Mouse (Mus musculus) ES-Bruce4 (cell line): ENCODE measurements around the gene Gatad2b. TPM values are rescaled to one million over a fixed set of nuclear protein-coding genes. Genes with fewer than 3 reads are reported as not detected.
A peak's percentile ranks its signal among the peaks of the same experiment; 100 is the strongest.

Experiments used
- H3K27ac ChIP-seq: 2 replicates; pipeline ENCODE4 v1.5.1; 2012; ENCODE audit warnings: low read length, inconsistent platforms; ENCODE audit not compliant: insufficient read depth
- H3K27me3 ChIP-seq: 2 replicates; pipeline ENCODE4 v1.6.1; 2012; ENCODE audit warnings: mild to moderate bottlenecking, low read length, inconsistent platforms; ENCODE audit not compliant: control insufficient read depth, poor library complexity, insufficient read depth, severe bottlenecking
- H3K36me3 ChIP-seq: 2 replicates; pipeline ENCODE4 v1.6.1; 2012; ENCODE audit warnings: inconsistent platforms, mild to moderate bottlenecking, low read length, moderate library complexity; ENCODE audit not compliant: control insufficient read depth, poor library complexity, insufficient read depth, severe bottlenecking
- H3K4me1 ChIP-seq: one replicate; pipeline ENCODE4 v1.8.1; 2011; ENCODE audit warnings: low read length; ENCODE audit not compliant: control insufficient read depth, insufficient read depth
- H3K4me3 ChIP-seq: 2 replicates; pipeline ENCODE4 v1.5.1; 2011; ENCODE audit warnings: low read depth, mild to moderate bottlenecking, low read length
- H3K9ac ChIP-seq: 2 replicates; pipeline ENCODE4 v1.6.1; 2012; ENCODE audit warnings: low read depth, mild to moderate bottlenecking, inconsistent platforms; ENCODE audit not compliant: poor library complexity, severe bottlenecking
- H3K9me3 ChIP-seq: replicated peaks from 2 replicates; pipeline ENCODE4 v1.6.1; 2012; ENCODE audit warnings: mild to moderate bottlenecking, low read length, inconsistent platforms; ENCODE audit not compliant: control insufficient read depth, poor library complexity, insufficient read depth, severe bottlenecking
- CTCF ChIP-seq: IDR thresholded peaks from one replicate; pipeline ENCODE4 v1.8.1; 2011; ENCODE audit warnings: low read depth, low read length
- EP300 ChIP-seq: IDR thresholded peaks from 2 replicates; pipeline ENCODE4 v1.6.1; 2011; ENCODE audit warnings: low read depth, low read length; ENCODE audit not compliant: insufficient read depth
- POLR2A ChIP-seq: IDR thresholded peaks from one replicate; pipeline ENCODE4 v1.8.1; 2011; ENCODE audit warnings: low read length; ENCODE audit not compliant: insufficient read depth
- polyA plus RNA-seq: library from polyadenylated mRNA; stranded (reverse); fragments of >200 nt; gene quantifications from 2 replicates; pipeline ENCODE4 v1.2.4, GENCODE M21; 2011; ENCODE audit warnings: low read depth; ENCODE audit not compliant: missing spikeins, insufficient read depth, insufficient read length

The Gatad2b gene
- polyA plus RNA-seq, 1 experiment = 66.1 TPM

DNA sequence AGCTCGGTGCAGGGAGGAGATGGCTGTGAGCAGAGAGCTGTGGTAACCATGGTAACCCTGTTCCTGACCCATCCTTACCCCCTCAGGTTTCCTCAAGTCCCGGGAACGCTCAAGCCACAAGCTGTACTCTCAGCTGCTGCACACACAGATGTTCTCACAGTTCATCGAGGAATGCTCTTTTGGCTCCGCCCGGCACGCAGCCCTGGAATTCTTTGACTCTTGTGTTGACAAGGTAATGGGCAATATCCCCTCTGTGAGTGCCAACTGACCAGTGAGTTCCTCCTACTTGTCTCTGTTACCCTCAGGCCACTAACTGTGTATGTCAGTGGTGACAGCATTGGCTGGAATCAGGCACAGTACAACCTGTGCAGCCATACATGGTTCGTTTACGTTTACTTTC is 20.8 kb upstream of the Gatad2b start:
- Histone ChIP-seq H3K27ac (no peak overlapping the region), H3K4me1 (no peaks in the 10 kb centered on the region), H3K9ac (no peak overlapping the region), H3K4me3 (no peak overlapping the region), H3K9me3 (no peaks in the 10 kb centered on the region), H3K36me3 (no peaks in the 10 kb centered on the region), H3K27me3 (no peaks in the 10 kb centered on the region)
- TF ChIP-seq POLR2A (no peak), CTCF (no peak), EP300 (no peak)

DNA sequence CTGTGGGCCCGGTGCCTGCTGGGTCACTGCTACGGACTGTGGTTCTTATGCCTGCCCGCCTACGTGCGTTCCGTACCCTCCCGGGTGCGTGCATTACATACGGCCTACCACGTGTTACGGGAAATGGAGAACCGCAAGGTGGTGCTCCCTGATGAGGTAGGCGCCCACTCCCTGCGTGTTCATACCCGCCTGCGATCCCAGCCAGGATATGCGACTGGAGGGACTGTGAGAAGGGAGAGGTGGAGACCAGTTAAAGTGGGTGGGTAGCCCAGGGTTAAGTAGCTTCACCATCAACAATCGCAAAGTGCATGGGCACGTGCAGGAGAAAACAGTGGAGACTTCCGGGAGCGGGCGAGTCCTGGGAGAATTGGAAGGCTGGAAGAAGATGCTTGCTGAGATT is 19.1 kb upstream of the Gatad2b start:
- Histone ChIP-seq H3K4me3 (peak overlapping the region; percentile 2; the same call in 1 of the 2 replicates), H3K27ac (no peak overlapping the region)

DNA sequence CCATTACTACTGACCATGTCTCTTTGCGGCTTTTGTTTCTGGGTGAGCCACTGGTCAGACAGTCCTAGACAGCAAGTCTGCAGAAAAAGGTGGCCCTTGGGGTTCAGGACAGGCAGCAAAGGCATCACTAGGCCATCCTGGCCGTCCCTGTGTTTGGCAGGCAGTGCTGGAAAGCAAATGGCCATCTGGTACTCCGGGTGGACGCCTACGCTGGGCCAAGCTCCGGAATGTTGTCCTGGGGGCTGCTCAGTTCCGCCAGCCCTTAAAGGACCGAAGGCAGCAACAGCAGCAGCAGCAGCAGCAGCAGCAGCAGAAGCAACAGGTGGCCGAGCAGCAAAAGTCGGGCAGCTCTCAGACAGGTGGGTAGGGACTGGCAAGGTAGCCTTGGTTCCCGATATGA is 17.7 kb upstream of the Gatad2b start:
- no peak overlapping the region for H3K9ac ChIP-seq
- peaks cover 4% of the 10 kb centered on the region; the same call in 1 of the 2 replicates for H3K36me3 ChIP-seq
- H3K4me1 ChIP-seq = no peaks in the 10 kb centered on the region
- H3K9me3 ChIP-seq = no peaks in the 10 kb centered on the region
- no peak for TF ChIP-seq POLR2A
- no peak for TF ChIP-seq EP300
- no peak overlapping the region for H3K4me3 ChIP-seq
- no peaks in the 10 kb centered on the region for H3K27me3 ChIP-seq
- no peak overlapping the region for H3K27ac ChIP-seq

More for the DNA sequence above, 19.1 kb upstream of the Gatad2b start:
- Histone ChIP-seq H3K27me3 (no peaks in the 10 kb centered on the region), H3K9me3 (no peaks in the 10 kb centered on the region), H3K9ac (no peak overlapping the region), H3K36me3 (no peaks in the 10 kb centered on the region), H3K4me1 (no peaks in the 10 kb centered on the region)
- TF ChIP-seq EP300 (no peak), POLR2A (no peak), CTCF (no peak)

DNA sequence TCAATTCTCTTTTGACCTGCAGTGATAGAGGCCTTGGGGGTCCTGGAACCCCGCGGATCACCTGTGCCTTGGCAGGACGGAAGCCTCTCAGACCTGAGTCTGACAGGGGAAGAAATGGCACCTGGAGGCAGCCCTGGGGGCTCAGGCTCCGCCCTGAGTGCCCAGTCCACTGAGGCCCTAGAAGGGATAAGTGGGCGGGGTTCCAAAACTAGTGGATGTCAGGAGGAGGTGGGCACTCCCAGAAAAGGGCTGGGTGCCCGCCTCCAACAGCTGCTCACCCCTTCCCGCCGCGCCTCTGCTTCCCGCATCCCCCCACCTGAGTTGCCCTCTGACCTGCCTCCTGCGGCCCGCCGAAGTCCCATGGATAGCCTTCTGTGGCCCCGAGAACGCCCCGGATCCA is 16.1 kb upstream of the Gatad2b start:
- H3K9ac ChIP-seq = peak overlapping the region; percentile 27; the same call in 1 of the 2 replicates
- 0 out of 2 replicates have a peak overlapping the region, but pooled peaks have one; percentile 13 for H3K4me3 ChIP-seq
- H3K9me3 ChIP-seq = no peaks in the 10 kb centered on the region
- no peaks in the 10 kb centered on the region for H3K27me3 ChIP-seq
- TF ChIP-seq POLR2A (no peak), EP300 (no peak), CTCF (no peak)
- H3K36me3 ChIP-seq = peaks cover 4% of the 10 kb centered on the region; the same call in 1 of the 2 replicates
- no peak overlapping the region for H3K27ac ChIP-seq
- H3K4me1 ChIP-seq = no peaks in the 10 kb centered on the region

DNA sequence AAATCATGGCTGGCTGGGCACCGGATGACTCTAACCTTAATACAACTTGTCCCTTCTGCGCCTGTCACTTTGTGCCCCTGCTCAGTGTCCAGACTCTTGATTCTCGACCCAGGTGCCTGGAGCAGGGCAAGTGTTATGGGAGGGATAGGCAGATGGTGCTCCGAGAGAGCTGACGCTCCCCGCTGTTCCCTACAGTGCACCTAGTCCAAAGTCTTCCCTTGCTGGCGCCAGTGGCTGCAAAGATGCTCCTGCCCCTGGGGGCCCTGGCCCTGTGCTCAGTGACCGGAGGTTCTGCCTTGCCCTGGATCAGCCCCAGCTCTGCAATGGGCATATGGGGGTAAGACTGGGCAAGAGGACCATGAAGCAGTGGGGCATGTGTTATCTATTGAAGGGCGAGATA is 15.2 kb upstream of the Gatad2b start:
- no peak for TF ChIP-seq CTCF
- no peak for TF ChIP-seq POLR2A
- no peak for TF ChIP-seq EP300
- peaks cover 4% of the 10 kb centered on the region; the same call in 1 of the 2 replicates for H3K36me3 ChIP-seq

DNA sequence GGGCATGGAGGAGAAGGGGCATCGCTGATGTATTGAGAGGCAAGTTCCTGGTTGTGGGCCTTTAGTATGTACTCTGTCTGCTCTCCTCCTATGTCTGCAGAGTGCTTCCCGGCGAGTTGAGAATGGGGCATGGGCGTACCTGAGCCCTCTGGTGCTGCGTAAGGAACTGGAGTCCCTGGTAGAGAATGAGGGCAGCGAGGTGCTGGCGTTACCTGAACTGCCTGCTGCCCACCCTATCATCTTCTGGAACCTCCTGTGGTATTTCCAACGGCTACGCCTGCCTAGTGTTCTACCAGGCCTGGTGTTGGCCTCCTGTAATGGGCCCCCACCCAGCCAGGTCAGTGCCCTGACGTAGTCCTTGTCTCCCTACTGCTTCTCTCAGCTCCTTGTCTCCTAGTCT is 14.8 kb upstream of the Gatad2b start:
- Histone ChIP-seq H3K9ac (no peak overlapping the region), H3K27ac (no peak overlapping the region), H3K27me3 (no peaks in the 10 kb centered on the region), H3K4me3 (no peak overlapping the region), H3K4me1 (no peaks in the 10 kb centered on the region), H3K36me3 (peaks cover 4% of the 10 kb centered on the region; the same call in 1 of the 2 replicates), H3K9me3 (no peaks in the 10 kb centered on the region)
- TF ChIP-seq POLR2A = no peak
- TF ChIP-seq CTCF = no peak
- TF ChIP-seq EP300 = no peak

More for the DNA sequence above, 15.2 kb upstream of the Gatad2b start:
- Histone ChIP-seq H3K27ac (no peak overlapping the region), H3K9me3 (no peaks in the 10 kb centered on the region), H3K4me1 (no peaks in the 10 kb centered on the region), H3K4me3 (no peak overlapping the region), H3K27me3 (no peaks in the 10 kb centered on the region), H3K9ac (no peak overlapping the region)
